Comparison of ENCODE assay signal across 8 mouse cellular contexts in the genomic region with DNA sequence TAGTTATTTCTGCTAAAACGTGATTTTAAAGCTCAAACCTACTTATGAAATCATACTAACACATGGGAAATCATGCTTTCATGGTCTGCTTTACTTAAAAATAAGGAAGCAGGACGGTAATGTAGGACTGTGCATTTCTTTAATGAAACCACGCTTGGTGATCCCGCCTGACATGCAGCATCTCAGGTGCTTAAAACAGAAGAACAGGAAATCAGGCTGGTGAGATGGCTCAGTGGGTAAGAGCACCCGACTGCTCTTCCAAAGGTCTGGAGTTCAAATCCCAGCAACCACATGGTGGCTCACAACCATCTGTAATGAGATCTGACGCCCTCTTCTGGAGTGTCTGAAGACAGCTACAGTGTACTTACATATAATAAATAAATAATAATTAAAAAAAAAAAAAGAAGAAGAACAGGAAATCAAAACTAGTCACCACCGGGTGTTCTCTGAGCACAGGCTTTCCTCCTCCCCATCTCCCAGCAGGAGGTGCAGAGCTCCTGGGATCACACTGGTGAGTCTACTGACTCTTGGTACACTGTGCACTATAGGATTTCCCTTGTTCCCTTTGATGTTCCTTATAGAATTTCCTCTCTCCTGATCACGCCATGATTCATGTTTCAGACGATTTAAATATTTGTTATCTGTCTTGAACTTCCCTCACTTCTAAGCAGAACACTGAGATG. TPM values are rescaled to one million over a fixed set of nuclear protein-coding genes. Genes with fewer than 3 reads are reported as not detected.
DNase-seq lines count a peak whose midpoint lies in the region; ATAC-seq and TF ChIP-seq lines count a peak whose summit lies in the region.
"Not testable (repeated sequence)": the region's sequence is repeated elsewhere in the genome, so short reads cannot be mapped to it uniquely, and the experiment has no call there.

No protein-coding gene starts in this region.

- not testable (repeated sequence) for H3K27ac ChIP-seq in ES-Bruce4 (ENCODE audit: insufficient read depth, low read length); cortical plate, adult 2 months (ENCODE audit: insufficient read depth, low read length); stomach, postnatal 0 days (replicated peaks)
- H3K27ac ChIP-seq in forebrain, postnatal 0 days (ENCODE audit: low read depth, low read length), result peak overlapping the region; percentile 74
- peak overlapping the region; percentile 36 for H3K27ac ChIP-seq in hindbrain, embryonic 13.5 days
- peak overlapping the region; percentile 81 for H3K27ac ChIP-seq in layer of hippocampus, adult 2 months
- H3K27ac ChIP-seq in midbrain, postnatal 0 days (ENCODE audit: low read depth, low read length), result peak overlapping the region; percentile 12; the same call in 1 of the 2 replicates

- peak overlapping the region; percentile 81 for H3K4me2 ChIP-seq in forebrain, postnatal 0 days (ENCODE audit: low read depth)
- H3K4me2 ChIP-seq in hindbrain, embryonic 13.5 days, result peak overlapping the region; percentile 75
- peak overlapping the region; percentile 61 for H3K4me2 ChIP-seq in midbrain, postnatal 0 days (ENCODE audit: low read depth, low read length, poor library complexity, severe bottlenecking)
- peak overlapping the region; percentile 70 for H3K4me2 ChIP-seq in stomach, postnatal 0 days (replicated peaks; ENCODE audit: low read depth)

- not testable (repeated sequence) for H3K9me3 ChIP-seq in ES-Bruce4 (replicated peaks; ENCODE audit: control insufficient read depth, insufficient read depth, low read length, poor library complexity, severe bottlenecking); forebrain, postnatal 0 days (ENCODE audit: low read length); hindbrain, embryonic 13.5 days; midbrain, postnatal 0 days (ENCODE audit: low read length); stomach, postnatal 0 days (ENCODE audit: control insufficient read depth, low read length)

- not testable (repeated sequence) for DNase-seq in forebrain, postnatal 0 days; layer of hippocampus, adult 2 months (ENCODE audit: low spot score in 2 of 2); lung, adult 2 months; midbrain, postnatal 0 days (ENCODE audit: low spot score); stomach, postnatal 0 days (ENCODE audit: low spot score)

- not testable (repeated sequence) for H3K27me3 ChIP-seq in ES-Bruce4 (ENCODE audit: control insufficient read depth, insufficient read depth, low read length, poor library complexity, severe bottlenecking); forebrain, postnatal 0 days (ENCODE audit: insufficient read depth, low read length); hindbrain, embryonic 13.5 days; midbrain, postnatal 0 days (ENCODE audit: insufficient read depth, low read length); stomach, postnatal 0 days (ENCODE audit: control insufficient read depth, insufficient read depth, low read length)

- TF ChIP-seq POLR2A in ES-Bruce4 (IDR thresholded peaks at IDR 0.05; ENCODE audit: insufficient read depth, low read length); cortical plate, adult 2 months (IDR thresholded peaks at IDR 0.05; ENCODE audit: extremely low read depth, insufficient read depth, low read length); lung, adult 2 months (IDR thresholded peaks at IDR 0.05; ENCODE audit: borderline replicate concordance, extremely low read depth, low read depth, low read length): not testable (repeated sequence)

- ATAC-seq in forebrain, postnatal 0 days, result peak; percentile 65
- peak; percentile 49 for ATAC-seq in hindbrain, embryonic 13.5 days (ENCODE audit: low FRiP score)
- peak; percentile 55 for ATAC-seq in midbrain, postnatal 0 days (ENCODE audit: low FRiP score)
- ATAC-seq in stomach, postnatal 0 days (ENCODE audit: low FRiP score, low TSS enrichment), result peak; percentile 26; the same call in 1 of the 2 replicates

- TF ChIP-seq CTCF in ES-Bruce4 (IDR thresholded peaks at IDR 0.05; ENCODE audit: low read depth, low read length); cortical plate, adult 2 months (IDR thresholded peaks at IDR 0.05; ENCODE audit: extremely low read depth, insufficient read depth, low read length); forebrain, postnatal 0 days (IDR thresholded peaks at IDR 0.05; ENCODE audit: low read depth); lung, adult 2 months (IDR thresholded peaks at IDR 0.05; ENCODE audit: insufficient read depth, low read length); stomach, postnatal 0 days (IDR thresholded peaks at IDR 0.05; ENCODE audit: low read depth): not testable (repeated sequence)
- TF ChIP-seq CTCF in layer of hippocampus, adult 2 months (conservative IDR thresholded peaks at IDR 0.05), result peak; percentile 23
- peak; percentile 8; the same call in 1 of the 2 replicates for TF ChIP-seq CTCF in midbrain, postnatal 0 days (IDR thresholded peaks at IDR 0.05)

- peak overlapping the region; percentile 49; the same call in 1 of the 2 replicates for H3K9ac ChIP-seq in ES-Bruce4 (ENCODE audit: low read depth, poor library complexity, severe bottlenecking)
- H3K9ac ChIP-seq in forebrain, postnatal 0 days, result peak overlapping the region; percentile 59
- peak overlapping the region; percentile 79 for H3K9ac ChIP-seq in hindbrain, embryonic 13.5 days
- peak overlapping the region; percentile 66; the same call in 1 of the 2 replicates for H3K9ac ChIP-seq in midbrain, postnatal 0 days (replicated peaks; ENCODE audit: low read length, poor library complexity, severe bottlenecking)
- H3K9ac ChIP-seq in stomach, postnatal 0 days (ENCODE audit: low read length), result peak overlapping the region; percentile 76; the same call in 1 of the 2 replicates

- TF ChIP-seq EP300 in ES-Bruce4 (IDR thresholded peaks at IDR 0.05; ENCODE audit: insufficient read depth, low read depth, low read length); stomach, postnatal 0 days (optimal IDR thresholded peaks at IDR 0.05): not testable (repeated sequence)

- peak overlapping the region; percentile 99 for H3K4me3 ChIP-seq in ES-Bruce4 (ENCODE audit: low read depth, low read length)
- peak overlapping the region; percentile 74 for H3K4me3 ChIP-seq in cortical plate, adult 2 months (ENCODE audit: insufficient read depth, low read length)
- peak overlapping the region; percentile 70 for H3K4me3 ChIP-seq in forebrain, postnatal 0 days (ENCODE audit: low read depth, low read length)
- peak overlapping the region; percentile 73 for H3K4me3 ChIP-seq in hindbrain, embryonic 13.5 days
- peak overlapping the region; percentile 83 for H3K4me3 ChIP-seq in layer of hippocampus, adult 2 months
- peak overlapping the region; percentile 99 for H3K4me3 ChIP-seq in lung, adult 2 months (replicated peaks; ENCODE audit: extremely low read depth, low read depth, low read length)
- H3K4me3 ChIP-seq in midbrain, postnatal 0 days (ENCODE audit: low read depth, low read length), result peak overlapping the region; percentile 75
- H3K4me3 ChIP-seq in stomach, postnatal 0 days (ENCODE audit: low read depth, low read length), result peak overlapping the region; percentile 70

- H3K36me3 ChIP-seq in ES-Bruce4 (ENCODE audit: control insufficient read depth, insufficient read depth, low read length, poor library complexity, severe bottlenecking); forebrain, postnatal 0 days (ENCODE audit: insufficient read depth); hindbrain, embryonic 13.5 days; midbrain, postnatal 0 days (ENCODE audit: insufficient read depth, low read length); stomach, postnatal 0 days (ENCODE audit: control insufficient read depth, insufficient read depth, low read length): not testable (repeated sequence)

- H3K4me1 ChIP-seq in ES-Bruce4 (ENCODE audit: control insufficient read depth, insufficient read depth, low read length); cortical plate, adult 2 months (ENCODE audit: control insufficient read depth, insufficient read depth, low read length); forebrain, postnatal 0 days (ENCODE audit: insufficient read depth); lung, adult 2 months (ENCODE audit: control insufficient read depth, insufficient read depth, low read length); midbrain, postnatal 0 days (ENCODE audit: insufficient read depth, low read length); stomach, postnatal 0 days (replicated peaks; ENCODE audit: control insufficient read depth, insufficient read depth): not testable (repeated sequence)
- H3K4me1 ChIP-seq in hindbrain, embryonic 13.5 days (replicated peaks), result peaks cover 11% of the 10 kb centered on the region

- 47% methylated on average over 9 of the region's 9 CpGs for WGBS in forebrain, postnatal 0 days
- 48% methylated on average over 9 of the region's 9 CpGs for WGBS in hindbrain, embryonic 13.5 days
- 30% methylated on average over 9 of the region's 9 CpGs for WGBS in lung, adult 2 months
- 42% methylated on average over 8 of the region's 9 CpGs for WGBS in midbrain, postnatal 0 days
- 37% methylated on average over 8 of the region's 9 CpGs for WGBS in stomach, postnatal 0 days

RNA-seq across cellular contexts. Expression of a gene that starts 8.7 kb away (rescaled TPM):
- 3.2 and 4.2 TPM in 2 replicates for polyA plus RNA-seq in ES-Bruce4 (2011; ENCODE audit: insufficient read depth, insufficient read length, low read depth, missing spikeins)
- polyA plus RNA-seq in cortical plate, adult 2 months (2012; rRNA removed), result 3.8 and 4.2 TPM in 2 replicates
- 15.5 and 16.6 TPM in 2 replicates for total RNA-seq in forebrain, postnatal 0 days (2014; rRNA removed)
- 2.9 and 3.1 TPM in 2 replicates for polyA plus RNA-seq in forebrain, postnatal 0 days (2015; fragmentation: Nextera tagmentation; extraction: Ambion mirVana)
- polyA plus RNA-seq in hindbrain, embryonic 13.5 days (2015; fragmentation: Nextera tagmentation; extraction: Ambion mirVana), result 5.1 and 5.4 TPM in 2 replicates
- 10 to 100 TPM; 19.9 to 22.2 TPM for total RNA-seq in layer of hippocampus, adult 2 months (2021)
- polyA plus RNA-seq in lung, adult 2 months (2012; rRNA removed), result 0.38 and 0.83 TPM in 2 replicates
- 13.0 and 15.7 TPM in 2 replicates for total RNA-seq in midbrain, postnatal 0 days (2014; rRNA removed)
- 3.6 and 3.7 TPM in 2 replicates for polyA plus RNA-seq in midbrain, postnatal 0 days (2015; fragmentation: Nextera tagmentation; extraction: Ambion mirVana)
- polyA plus RNA-seq in stomach, postnatal 0 days (2015; fragmentation: Nextera tagmentation; extraction: Ambion mirVana), result 0.64 and 0.68 TPM in 2 replicates

RNA-seq across cellular contexts. Expression of a gene that starts 36.8 kb away (rescaled TPM):
- polyA plus RNA-seq in ES-Bruce4 (2011; ENCODE audit: insufficient read depth, insufficient read length, low read depth, missing spikeins), result 0.72 TPM in 1 of 2 replicates, not detected in the other
- polyA plus RNA-seq in cortical plate, adult 2 months (2012; rRNA removed), result 2.7 and 3.4 TPM in 2 replicates
- total RNA-seq in forebrain, postnatal 0 days (2014; rRNA removed), result 0.81 and 1.5 TPM in 2 replicates
- 0.31 and 0.41 TPM in 2 replicates for polyA plus RNA-seq in forebrain, postnatal 0 days (2015; fragmentation: Nextera tagmentation; extraction: Ambion mirVana)
- 0.84 and 1.1 TPM in 2 replicates for polyA plus RNA-seq in hindbrain, embryonic 13.5 days (2015; fragmentation: Nextera tagmentation; extraction: Ambion mirVana)
- 1 to 10 TPM; 4.0 to 6.5 TPM for total RNA-seq in layer of hippocampus, adult 2 months (2021)
- polyA plus RNA-seq in lung, adult 2 months (2012; rRNA removed), result 0.69 and 0.95 TPM in 2 replicates
- 1.3 and 2.8 TPM in 2 replicates for total RNA-seq in midbrain, postnatal 0 days (2014; rRNA removed)
- 0.44 and 0.49 TPM in 2 replicates for polyA plus RNA-seq in midbrain, postnatal 0 days (2015; fragmentation: Nextera tagmentation; extraction: Ambion mirVana)
- 0.58 and 0.70 TPM in 2 replicates for polyA plus RNA-seq in stomach, postnatal 0 days (2015; fragmentation: Nextera tagmentation; extraction: Ambion mirVana)
